Mouse (Mus musculus) mouse trophoblast stem cell (cell line): ENCODE results near the gene Sort1.

Experiments used
- in situ Hi-C, 2 experiments: fragments of 300-500 bp; cut with MseI, MboI; formaldehyde crosslinking; loops; 2 replicates in 1 of 2; 3 replicates in 1 of 2; pipeline ENCODE4 v1.15.1; 2025

Gene Sort1

DNA sequence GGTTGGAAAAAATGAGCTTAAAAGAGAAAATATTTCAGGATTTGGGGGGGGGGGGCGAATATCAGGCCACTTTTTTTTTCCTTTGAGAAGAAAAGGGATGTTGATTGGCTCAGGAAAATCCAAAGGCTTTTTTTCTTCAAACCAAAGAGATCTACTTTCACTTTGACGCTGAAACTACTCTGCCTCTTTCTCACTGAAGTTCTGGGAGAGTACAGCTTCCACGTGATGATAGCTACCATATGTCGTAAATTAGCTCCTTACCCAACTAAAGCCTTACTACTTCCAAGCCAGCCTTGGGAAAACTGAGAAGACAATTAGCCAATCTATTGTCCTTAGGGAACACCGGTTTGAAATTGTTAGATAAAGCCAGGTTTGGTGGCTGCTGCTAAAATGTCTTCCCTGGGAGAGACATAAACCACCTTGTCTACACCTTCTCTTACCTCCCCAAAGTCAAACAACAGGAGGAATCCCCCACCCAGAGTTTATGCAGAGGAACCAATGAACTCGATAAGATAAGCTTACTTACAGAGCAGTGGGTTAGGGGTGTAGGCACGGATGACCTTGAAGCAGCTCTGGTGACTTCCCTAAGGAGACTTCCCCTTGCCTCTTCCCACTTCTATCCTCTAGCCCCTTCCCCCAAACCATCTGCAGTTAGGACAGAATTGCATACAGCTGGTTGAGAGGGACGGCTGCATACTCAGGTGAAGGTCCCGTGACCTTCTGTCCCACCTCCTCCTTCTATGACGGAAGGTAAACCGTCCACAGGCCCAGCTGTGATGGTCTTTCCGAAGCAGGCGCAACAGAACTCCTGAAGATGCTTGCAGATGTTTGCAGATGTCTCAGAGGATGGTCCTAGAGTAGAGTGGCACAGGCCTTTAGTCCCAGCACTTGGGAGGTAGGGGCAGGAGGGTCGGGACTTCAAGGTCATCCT, 98.3 kb downstream of the Sort1 start:
- in situ Hi-C loops, result no loop called here

DNA sequence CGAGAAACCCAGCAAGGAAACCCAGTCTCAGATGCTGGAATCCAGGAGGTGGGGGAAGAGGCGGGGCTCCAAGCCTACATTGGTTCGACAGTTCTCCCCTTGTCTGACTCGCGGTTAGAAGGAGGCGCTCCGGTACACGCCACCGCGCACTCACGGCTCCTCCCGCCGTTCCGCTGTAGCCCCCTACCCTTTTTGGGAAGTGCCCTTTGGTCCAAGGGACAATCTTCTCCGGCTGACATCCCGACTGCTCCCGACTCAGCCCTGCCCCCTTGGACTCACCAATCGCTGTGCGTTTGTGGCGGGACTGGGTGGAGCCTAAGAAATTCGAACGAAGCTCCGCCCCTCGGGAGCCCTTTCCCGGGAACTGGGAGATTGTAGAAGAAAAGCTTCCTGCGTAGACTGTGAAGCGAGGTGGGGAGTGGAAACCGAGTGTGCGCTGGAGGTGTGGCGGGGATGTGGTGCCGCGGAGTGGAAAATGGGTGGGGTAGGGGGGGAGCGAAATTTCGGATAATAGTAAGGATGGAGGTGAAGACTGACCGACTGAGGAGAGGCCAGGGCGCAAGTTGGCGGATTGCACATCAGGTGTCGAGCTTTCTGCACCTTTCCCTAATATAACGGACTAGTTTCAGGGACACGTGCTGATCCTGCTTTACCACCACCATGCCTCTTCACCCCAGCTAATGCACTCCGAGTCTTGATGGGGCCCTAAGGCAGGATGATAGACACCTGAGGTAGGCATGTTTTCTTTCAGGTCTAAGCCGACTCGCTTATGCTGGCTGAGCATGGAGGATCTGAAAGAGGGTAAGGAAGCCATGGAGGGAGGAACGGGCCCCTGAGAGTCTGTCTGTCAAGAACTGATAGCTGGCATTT, 99.8 kb downstream of the Sort1 start, which contains the start of gene Psrc1:
Gene Psrc1 (plus strand): TSS at position 355 of the 870 bp plus-strand sequence.
- in situ Hi-C loops, result no loop called here

DNA sequence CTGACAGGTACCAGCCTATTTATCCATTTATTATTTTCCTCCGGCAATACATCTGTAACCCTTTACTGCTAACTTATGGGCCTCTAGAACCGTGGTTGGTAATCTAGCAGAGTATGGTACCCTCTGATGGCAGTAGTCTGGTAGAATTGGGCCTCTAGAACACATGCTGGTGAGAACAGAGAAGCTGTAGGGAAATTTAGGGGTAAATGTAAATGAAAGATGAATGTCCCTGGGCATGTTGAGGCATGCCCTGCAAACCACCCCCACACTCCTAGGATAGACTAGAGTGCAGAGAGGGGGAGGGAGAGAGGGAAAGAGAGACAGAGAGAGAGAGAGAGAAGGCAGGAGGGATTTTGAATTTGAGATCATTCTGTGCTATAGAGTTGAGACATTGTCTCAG, 100.5 kb downstream of the Sort1 start:
- in situ Hi-C loops, result no loop called here

DNA sequence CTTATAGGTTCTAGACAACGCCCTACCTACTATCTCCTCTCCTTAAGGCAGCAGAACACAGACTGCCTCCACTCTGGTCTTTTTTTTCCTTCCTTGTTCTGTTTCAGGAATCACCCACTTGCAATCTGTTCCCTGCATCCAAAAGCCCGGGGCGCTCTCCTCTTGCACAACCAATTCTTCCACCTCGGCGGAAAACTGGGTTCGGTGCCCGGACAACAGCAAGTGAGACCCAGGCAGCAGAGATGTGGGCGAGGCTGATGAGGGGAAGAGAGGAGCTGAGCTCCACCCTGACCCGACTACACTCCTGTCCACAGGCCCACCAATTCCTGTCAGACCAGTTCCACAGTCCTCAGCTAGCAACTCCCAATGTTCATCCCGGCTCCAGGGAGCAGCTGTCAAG, 102.3 kb downstream of the Sort1 start:
- in situ Hi-C loops, result loop anchor here in 1 of 2 experiments (5.0 kb wide), 1 partner anchor 99 kb away; no protein-coding TSS in a partner anchor

DNA sequence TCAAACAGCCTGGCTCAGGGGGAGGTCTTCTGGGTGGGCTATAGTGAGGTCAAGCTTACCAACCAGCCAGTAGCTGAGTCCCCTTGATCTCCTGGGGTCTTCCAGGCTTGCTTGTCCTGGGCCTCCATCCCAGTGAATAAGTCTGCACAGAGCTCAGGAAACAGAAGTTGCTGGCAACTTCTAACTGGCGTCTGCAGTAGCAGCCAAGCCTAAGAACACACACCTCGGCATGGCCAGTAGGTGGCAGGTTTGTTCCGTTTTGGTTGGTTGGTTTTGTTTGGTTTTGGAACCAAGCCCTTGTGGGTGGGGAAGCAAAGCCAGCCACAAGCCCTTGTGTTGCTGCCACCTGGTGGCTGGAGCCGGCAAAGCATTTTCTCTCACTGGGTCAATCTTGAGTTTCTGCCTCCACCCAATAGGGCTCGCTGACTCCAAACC, 105.2 kb downstream of the Sort1 start:
- in situ Hi-C loops, result loop anchor here in 1 of 2 experiments (5.0 kb wide), 1 partner anchor 102 kb away; no protein-coding TSS in a partner anchor

DNA sequence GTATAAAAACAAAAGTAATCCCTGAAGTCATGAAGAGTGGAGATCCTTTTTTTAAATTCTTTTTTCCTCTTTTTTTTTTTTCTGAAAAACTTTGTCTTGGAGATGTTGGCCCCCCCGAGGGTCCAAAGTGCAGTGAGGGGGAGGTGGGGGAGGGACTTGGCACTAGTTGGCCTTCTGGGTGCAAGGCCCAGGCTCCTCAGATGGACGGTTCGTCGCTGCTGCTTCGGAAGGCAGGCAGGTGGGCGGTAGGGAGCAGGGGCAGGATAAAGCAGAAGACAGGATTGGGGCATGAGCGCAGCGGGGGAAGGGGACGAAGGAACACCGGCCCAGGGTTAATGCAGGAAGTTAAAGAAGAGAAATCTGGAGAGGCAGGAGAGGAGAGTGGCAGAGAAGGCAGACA, 108.4 kb downstream of the Sort1 start:
- in situ Hi-C loops, result loop anchor here in 1 of 2 experiments (5.0 kb wide), 1 partner anchor 110 kb away; the partner anchor contains the start of gene Sort1

DNA sequence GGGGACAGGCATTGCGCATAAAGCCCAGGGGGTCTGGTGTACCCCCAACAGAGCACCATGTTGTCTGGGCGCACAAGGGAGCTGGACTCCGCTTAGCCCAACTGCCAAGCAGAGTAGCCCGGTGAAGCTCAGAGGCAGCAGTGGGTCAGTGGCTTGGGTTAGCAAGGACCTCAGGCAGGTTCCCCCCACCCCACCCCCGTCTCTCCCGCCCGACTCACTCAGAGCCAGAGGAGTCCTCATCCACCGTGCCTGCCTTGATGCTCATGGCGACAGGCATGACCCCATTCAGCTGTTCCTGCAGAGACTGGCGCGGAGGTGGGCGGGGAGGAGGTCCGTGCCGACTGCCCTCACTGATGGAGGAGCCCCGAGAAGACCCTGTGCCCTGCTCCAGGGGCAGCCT, 108.9 kb downstream of the Sort1 start:
- in situ Hi-C loops, result loop anchor here in 1 of 2 experiments (5.0 kb wide), 1 partner anchor 110 kb away; the partner anchor contains the start of gene Sort1

DNA sequence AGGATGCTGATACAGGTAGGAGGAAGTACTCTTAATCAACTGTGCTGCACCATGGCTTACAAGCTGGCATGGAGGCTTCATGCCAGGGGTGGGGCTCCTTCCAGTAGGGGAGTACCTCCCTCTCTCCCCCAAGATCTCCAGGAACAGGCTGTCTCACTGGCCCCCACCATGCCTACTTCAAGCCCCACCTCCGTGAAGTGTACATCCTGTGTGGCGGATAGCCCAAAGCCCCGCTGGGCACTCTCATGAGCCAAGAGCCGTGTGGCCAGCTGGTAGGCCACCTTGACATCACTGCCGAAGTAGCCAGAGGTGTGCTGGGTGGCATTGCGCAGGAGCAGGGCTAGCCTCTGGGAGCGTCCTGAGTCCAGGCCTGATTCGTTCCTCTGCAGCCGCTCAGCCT, 114.4 kb downstream of the Sort1 start:
- in situ Hi-C loops, result no loop called here

DNA sequence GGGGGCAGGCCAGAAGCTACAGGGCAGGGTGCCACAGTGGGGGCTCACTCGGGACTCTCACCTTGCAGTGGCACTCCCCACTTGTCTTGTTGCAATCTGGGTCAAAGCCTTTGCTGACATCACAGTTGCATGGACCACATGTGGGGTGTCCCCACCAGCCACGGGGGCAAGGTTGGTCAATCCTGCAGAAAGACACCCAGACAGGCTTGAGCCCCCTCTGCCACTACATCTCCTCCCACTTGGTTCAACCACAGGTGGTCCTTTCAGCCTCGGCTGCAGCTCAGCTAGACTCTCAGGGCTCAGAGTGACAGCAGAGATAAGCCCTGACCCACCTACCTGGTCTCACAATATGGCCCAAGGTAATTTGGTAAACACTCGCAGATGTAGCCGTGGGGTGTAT, 116.6 kb downstream of the Sort1 start:
- in situ Hi-C loops, result no loop called here

DNA sequence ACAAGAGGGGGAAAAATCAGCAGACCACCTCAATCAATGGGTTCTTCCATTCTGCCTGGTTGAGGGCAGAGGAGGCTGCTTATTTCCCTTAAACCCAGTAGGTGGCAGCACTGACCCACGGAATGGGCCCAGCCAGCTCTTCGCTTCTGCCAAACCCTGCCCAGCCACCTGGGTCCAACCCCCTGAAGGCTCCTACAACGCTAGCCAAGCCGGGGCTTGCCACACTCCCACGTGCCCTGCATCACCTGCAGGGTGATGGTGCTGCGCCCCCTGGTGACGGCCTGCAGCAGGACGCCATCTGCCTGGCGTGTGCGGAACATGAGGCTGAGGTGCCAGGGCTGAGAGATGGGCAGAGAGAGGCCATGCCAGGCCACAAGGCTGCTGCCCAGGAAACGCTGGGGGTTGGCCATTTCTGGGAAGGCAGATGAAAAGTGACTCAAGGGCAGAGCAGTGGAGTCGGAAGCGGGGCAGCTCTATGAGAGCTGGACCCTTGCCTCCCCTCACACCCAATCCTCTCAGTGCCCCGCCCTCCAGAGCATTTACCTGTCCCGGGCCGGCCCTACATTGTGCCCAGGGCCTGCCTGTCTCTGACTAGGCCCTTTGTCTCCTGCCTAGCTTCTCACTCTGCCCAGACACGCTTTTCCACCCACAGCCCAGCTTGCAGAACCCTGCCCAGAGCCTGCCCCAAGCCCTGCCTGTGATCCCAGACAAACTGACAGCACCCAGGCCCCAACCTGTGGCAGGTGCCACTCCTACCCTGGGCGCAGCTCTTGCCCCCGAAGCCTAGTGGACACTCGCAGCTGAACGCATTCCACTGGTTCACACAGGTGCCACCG, 118.0 kb downstream of the Sort1 start:
- in situ Hi-C loops, result no loop called here

DNA sequence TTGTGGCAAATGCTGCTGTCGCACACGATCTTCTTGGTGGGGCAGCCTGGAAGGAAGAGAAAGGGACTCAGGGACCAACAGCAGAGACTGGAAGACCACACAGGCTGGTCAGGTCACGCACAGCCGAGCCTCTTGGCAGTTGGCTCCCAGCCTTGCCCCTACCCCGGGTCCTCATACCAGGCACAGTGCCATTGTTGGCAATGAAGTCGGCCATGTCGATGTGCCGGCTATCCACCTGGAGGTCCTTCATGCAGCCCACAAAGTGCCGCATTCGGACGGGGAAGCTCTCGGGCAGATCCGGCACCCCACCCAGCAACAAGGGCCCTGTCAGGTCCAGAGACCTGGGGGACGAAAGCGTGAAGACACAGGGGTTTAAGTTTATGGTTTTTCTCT, 118.6 kb downstream of the Sort1 start:
- in situ Hi-C loops, result no loop called here

DNA sequence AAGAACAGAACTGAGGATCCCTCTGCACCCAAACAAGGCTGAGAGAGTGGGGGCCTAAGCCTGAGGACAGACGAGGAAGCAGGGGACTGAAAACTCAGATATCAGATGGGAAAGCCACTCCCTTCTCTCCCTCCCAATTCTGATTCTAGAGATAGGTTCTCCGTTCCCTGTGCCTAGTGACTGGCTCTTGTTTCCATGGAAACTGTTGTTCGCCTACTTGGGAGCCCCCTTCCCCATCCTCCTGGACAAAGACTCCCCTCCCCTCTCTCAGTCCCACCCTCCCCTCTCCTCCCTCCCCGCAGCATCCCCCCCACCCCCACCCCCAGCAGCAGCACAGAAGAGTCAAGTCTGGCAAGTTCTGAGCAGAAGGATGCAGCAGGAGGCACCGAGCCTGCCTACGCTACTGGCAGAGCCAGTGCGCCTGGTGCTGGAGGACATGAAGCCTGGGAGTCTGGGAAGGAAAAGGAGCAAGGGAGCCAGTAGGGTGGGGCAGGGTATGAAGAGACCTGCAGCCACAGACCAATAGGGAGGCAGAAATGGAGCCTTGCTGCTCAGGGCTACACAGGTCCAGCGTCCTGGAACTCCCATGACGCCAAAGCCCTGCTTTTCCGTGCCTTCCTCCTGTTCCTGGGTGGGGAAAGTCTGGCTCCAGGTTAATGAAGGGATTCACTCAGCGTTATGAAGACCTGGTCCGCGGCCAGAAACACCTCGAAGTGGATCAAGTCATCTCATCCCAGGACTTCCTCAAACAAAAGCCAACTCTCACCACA, 121.8 kb downstream of the Sort1 start:
- in situ Hi-C loops, result no loop called here

DNA sequence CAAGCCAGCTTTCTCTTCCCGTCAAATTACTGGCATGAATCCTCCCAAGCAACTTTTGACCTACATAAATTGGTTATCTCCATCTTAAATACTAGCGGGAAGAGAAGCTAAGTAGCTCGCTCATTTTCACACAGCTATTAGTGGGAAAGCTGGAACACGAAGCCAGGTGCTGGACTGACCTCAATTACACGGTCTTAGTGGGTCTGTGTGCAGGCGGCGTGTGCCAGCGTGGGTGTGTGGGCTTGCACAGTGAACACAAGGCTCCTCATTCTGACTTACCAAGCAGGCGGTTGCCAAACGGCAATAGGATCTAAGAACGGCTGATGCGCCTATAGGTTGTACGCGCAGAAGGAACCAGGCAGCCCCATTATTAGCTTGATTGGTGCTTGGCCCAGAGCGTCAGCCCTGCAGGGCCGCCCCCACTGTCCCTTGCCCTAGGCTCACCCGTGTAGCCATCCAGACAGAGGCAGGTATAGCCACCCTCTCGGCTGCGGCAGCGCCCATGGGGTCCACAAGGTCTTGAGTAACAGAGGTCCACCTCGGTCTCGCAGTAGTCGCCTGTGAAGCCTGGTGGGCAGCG, 122.5 kb downstream of the Sort1 start:
- in situ Hi-C loops, result no loop called here

DNA sequence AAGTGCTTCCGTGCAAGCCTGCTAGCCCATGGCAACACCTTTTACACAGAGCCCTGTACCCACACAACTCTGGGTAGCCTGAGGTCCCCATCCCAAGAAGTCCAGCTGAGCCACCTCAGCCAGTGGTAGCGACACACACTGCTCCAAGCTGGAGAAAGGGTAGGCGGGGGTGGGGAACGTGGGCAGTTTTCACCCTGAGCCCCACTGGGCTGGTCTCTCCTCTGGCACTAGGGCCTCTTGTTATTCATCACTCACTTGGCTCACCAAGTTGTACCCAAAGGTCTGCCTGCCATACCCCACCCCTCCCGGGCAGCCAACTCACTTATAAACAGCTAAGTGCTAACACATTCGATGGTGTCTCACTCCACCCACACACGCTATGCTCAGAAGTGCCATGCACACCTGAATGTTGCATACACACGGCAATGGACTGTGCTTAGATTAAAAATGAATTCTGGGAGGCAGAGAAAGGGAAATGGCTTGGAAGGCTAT, 124.7 kb downstream of the Sort1 start:
- in situ Hi-C loops, result no loop called here

DNA sequence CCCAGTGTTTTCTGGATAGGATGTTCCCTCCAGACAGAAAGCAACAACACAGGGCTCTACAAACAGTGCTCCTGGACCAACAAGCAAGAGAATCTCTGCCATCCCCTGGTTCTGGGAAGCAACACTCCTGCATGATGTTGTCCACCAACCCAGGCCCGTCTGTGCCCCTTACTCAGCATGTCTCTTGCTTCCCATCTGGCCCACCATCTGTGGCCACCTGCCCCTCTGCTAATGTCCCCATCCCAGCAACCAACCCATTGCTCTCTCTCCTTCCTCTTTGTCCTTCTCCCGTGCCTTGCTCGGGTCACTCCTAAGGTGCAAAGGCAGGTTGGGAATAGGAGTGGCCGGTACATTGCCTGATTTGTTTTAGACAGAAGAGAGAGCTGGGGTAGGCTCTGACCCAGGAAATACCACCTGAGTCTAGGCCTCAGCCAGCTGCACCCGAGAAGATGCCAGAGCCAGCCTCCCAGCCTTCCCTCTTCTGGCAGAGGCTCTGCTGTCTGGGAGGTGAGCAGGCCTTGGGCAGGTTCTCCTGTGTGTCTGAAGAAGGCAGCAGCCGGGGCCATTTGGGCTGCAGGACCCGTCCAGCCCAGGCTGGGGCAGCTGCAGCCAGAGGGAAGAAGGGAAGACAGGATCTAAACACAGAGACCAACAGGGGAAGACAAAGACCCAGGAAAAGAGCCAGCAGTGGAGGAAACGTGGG, 125.9 kb downstream of the Sort1 start:
- in situ Hi-C loops, result no loop called here

DNA sequence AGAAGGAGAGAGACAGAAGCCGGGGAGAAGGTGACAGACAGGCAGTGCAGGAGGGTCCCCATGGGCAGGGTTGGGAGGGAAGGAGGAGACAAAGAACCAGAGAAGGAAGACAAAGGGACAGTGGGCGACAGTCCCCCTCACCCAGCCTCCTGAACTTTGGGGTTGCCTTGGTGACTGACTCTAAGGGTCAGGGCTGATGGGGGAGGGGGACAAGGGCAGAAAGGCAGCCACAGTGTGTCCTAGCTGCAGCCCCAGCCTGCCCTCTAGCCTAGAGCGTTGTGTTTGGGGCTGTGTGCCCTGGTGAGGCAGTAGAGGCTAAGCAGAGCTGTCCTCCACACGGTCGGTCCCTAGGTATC, 126.5 kb downstream of the Sort1 start:
- in situ Hi-C loops, result no loop called here
